ENCODE assay signal across 8 mouse cellular contexts in the genomic region with DNA sequence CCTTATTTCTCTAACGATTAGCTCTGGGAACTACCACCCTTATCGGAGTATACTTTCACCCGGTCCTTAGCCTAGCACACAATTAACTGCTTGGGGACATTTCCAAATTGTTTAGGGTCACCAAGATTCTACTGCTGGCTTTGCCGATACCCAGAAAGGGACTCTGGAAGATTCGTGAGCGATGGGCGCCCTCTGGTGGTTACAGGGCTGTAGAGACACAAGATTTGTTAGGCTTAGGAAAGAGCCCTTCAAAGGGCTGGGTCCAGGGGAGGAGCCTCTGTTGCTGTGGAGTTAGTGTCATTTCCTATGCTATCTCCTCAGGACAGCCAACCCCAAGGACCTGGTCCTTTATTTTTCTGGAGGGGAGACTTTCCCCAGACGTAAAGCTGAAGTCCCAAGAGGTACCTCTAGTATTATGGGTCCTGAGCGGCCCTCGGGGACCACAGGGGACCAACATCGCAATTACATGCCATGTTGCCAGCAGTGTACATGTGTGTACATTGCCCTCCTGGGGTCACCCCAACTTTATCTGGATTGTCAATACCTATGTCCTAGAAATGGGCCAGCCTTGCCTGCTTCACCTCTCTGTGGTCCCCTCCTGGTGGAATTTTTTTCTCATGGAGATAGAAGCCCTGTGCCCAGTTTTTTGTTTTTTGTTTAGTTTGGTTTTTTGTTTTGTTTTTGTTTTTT. TPM values are rescaled to one million over a fixed set of nuclear protein-coding genes. Genes with fewer than 3 reads are reported as not detected.
DNase-seq lines count a peak whose midpoint lies in the region; ATAC-seq and TF ChIP-seq lines count a peak whose summit lies in the region.

No protein-coding gene starts in this region.

- H3K9ac ChIP-seq in lung, embryonic 15.5 days = peak overlapping the region; percentile 9; the same call in 1 of the 2 replicates

- peaks cover 55% of the 10 kb centered on the region for H3K36me3 ChIP-seq in G1E (replicated peaks)
- H3K36me3 ChIP-seq in lung, embryonic 15.5 days = peaks cover 26% of the 10 kb centered on the region
- H3K36me3 ChIP-seq in thymus, adult 2 months (ENCODE audit: control insufficient read depth, insufficient read depth, low read length) = peaks cover 18% of the 10 kb centered on the region

- peak; percentile 47 for ATAC-seq in G1E (ENCODE audit: extremely low read depth, insufficient number of reproducible peaks, low FRiP score, poor library complexity, severe bottlenecking)
- ATAC-seq in hematopoietic stem cell, adult 5-6 weeks (replicated peaks in 1 of 2; ENCODE audit: insufficient read depth in 1 of 2, low FRiP score in 2 of 2, low TSS enrichment in 1 of 2, low read depth in 1 of 2, poor library complexity in 2 of 2, severe bottlenecking in 2 of 2) = peak; percentile 44 to 70
- peak; percentile 43 for ATAC-seq in lung, embryonic 15.5 days (ENCODE audit: borderline replicate concordance, extremely low read depth, low FRiP score, low TSS enrichment)

- DNase-seq in G1E (ENCODE audit: low spot score) = peak; percentile 87
- peak; percentile 89 to 96 for DNase-seq in cerebellum, adult 2 months
- peak; percentile 94 for DNase-seq in forelimb bud, embryonic 11.5 days (ENCODE audit: low read depth, low spot score)
- peak; percentile 87 to 95 for DNase-seq in layer of hippocampus, adult 8-10 months (ENCODE audit: low spot score in 2 of 2)
- peak; percentile 75 for DNase-seq in ovary, adult 18-20 months (ENCODE audit: low spot score)
- DNase-seq in thymus, adult 2 months = peak; percentile 94

- no peak overlapping the region for H3K27ac ChIP-seq in cerebellum, adult 2 months (ENCODE audit: insufficient read depth, low read length)
- peak overlapping the region; percentile 65 for H3K27ac ChIP-seq in lung, embryonic 15.5 days
- no peak overlapping the region for H3K27ac ChIP-seq in thymus, adult 2 months (ENCODE audit: control insufficient read depth, insufficient read depth, low read length)

- 15% methylated on average over 11 of the region's 11 CpGs for WGBS in cerebellum, adult 2 months
- 25% methylated on average over 11 of the region's 11 CpGs for WGBS in lung, embryonic 15.5 days
- WGBS in thymus, adult 2 months = 28% methylated on average over 11 of the region's 11 CpGs

- H3K4me2 ChIP-seq in lung, embryonic 15.5 days = peak overlapping the region; percentile 26; the same call in 1 of the 2 replicates

- TF ChIP-seq CTCF in G1E (IDR thresholded peaks at IDR 0.05; ENCODE audit: low read depth, low read length) = peak; percentile 86
- peak; percentile 94 for TF ChIP-seq CTCF in cerebellum, adult 2 months (IDR thresholded peaks at IDR 0.05; ENCODE audit: borderline replicate concordance, insufficient read depth, low read depth, low read length)
- 0 out of 2 replicates have a peak, but pooled peaks have one; percentile 25 for TF ChIP-seq CTCF in thymus, adult 2 months (IDR thresholded peaks at IDR 0.05; ENCODE audit: borderline replicate concordance, control insufficient read depth, extremely low read depth, insufficient read depth, low read length, poor library complexity)

- H3K4me1 ChIP-seq in G1E (ENCODE audit: insufficient read depth, low read depth, low read length) = peaks cover 38% of the 10 kb centered on the region
- peaks cover 10% of the 10 kb centered on the region; the same call in 1 of the 2 replicates for H3K4me1 ChIP-seq in cerebellum, adult 2 months (ENCODE audit: control insufficient read depth, insufficient read depth, low read length)
- peaks cover 33% of the 10 kb centered on the region for H3K4me1 ChIP-seq in lung, embryonic 15.5 days
- H3K4me1 ChIP-seq in thymus, adult 2 months (replicated peaks; ENCODE audit: control insufficient read depth, insufficient read depth, low read length) = peaks cover 10% of the 10 kb centered on the region

- peaks cover 6% of the 10 kb centered on the region for H3K9me3 ChIP-seq in G1E (replicated peaks)
- H3K9me3 ChIP-seq in lung, embryonic 15.5 days = no peaks in the 10 kb centered on the region

- H3K4me3 ChIP-seq in G1E (ENCODE audit: low read depth, low read length) = no peak overlapping the region
- no peak overlapping the region for H3K4me3 ChIP-seq in cerebellum, adult 2 months (replicated peaks; ENCODE audit: insufficient read depth, low read depth, low read length)
- H3K4me3 ChIP-seq in lung, embryonic 15.5 days = peak overlapping the region; percentile 9; the same call in 1 of the 2 replicates
- no peak overlapping the region for H3K4me3 ChIP-seq in thymus, adult 2 months (ENCODE audit: control insufficient read depth, insufficient read depth, low read length)

- H3K27me3 ChIP-seq in G1E (ENCODE audit: insufficient read depth, low read length) = no peaks in the 10 kb centered on the region
- no peaks in the 10 kb centered on the region for H3K27me3 ChIP-seq in cerebellum, adult 2 months (ENCODE audit: control insufficient read depth, insufficient read depth, low read length)
- H3K27me3 ChIP-seq in lung, embryonic 15.5 days = no peaks in the 10 kb centered on the region
- H3K27me3 ChIP-seq in thymus, adult 2 months (ENCODE audit: control insufficient read depth, insufficient read depth, low read length) = no peaks in the 10 kb centered on the region

- TF ChIP-seq POLR2A in cerebellum, adult 2 months (IDR thresholded peaks at IDR 0.05; ENCODE audit: borderline replicate concordance, insufficient read depth, low read length) = no peak
- no peak for TF ChIP-seq POLR2A in thymus, adult 2 months (IDR thresholded peaks at IDR 0.05; ENCODE audit: control insufficient read depth, extremely low read depth, insufficient read depth, low read length, poor library complexity)

RNA-seq across cellular contexts. Expression of a gene that starts 6.0 kb away (rescaled TPM):
- total RNA-seq in G1E (2014; fragmentation: Nextera tagmentation) = 2,671 and 3,097 TPM in 2 replicates
- total RNA-seq in G1E (2017) = 4,796 and 5,087 TPM in 2 replicates
- 14,052 and 14,774 TPM in 2 replicates for polyA plus RNA-seq in G1E (2012)
- 610 and 672 TPM in 2 replicates for polyA plus RNA-seq in cerebellum, adult 2 months (2012; rRNA removed)
- total RNA-seq in hematopoietic stem cell, adult 5-6 weeks (2017) = 5,153 and 6,011 TPM in 2 replicates
- 100 to 1,000 TPM; 420 to 464 (median 444) TPM for total RNA-seq in layer of hippocampus, adult 8-10 months (2022)
- polyA plus RNA-seq in lung, embryonic 15.5 days (2015; fragmentation: Nextera tagmentation; extraction: Ambion mirVana) = 2,819 and 2,940 TPM in 2 replicates
- polyA plus RNA-seq in thymus, adult 2 months (2012; rRNA removed) = 2,341 and 3,054 TPM in 2 replicates

RNA-seq across cellular contexts. Expression of a gene that starts 49.9 kb away (rescaled TPM):
- 82.7 and 83.8 TPM in 2 replicates for total RNA-seq in G1E (2014; fragmentation: Nextera tagmentation)
- total RNA-seq in G1E (2017) = 21.8 and 23.4 TPM in 2 replicates
- 56.7 and 72.3 TPM in 2 replicates for polyA plus RNA-seq in G1E (2012)
- 84.2 and 87.1 TPM in 2 replicates for polyA plus RNA-seq in cerebellum, adult 2 months (2012; rRNA removed)
- total RNA-seq in hematopoietic stem cell, adult 5-6 weeks (2017) = 11.5 and 11.8 TPM in 2 replicates
- 10 to 100 TPM; 47.4 to 55.5 (median 49.3) TPM for total RNA-seq in layer of hippocampus, adult 8-10 months (2022)
- polyA plus RNA-seq in lung, embryonic 15.5 days (2015; fragmentation: Nextera tagmentation; extraction: Ambion mirVana) = 64.0 and 64.4 TPM in 2 replicates
- 19.9 and 23.4 TPM in 2 replicates for polyA plus RNA-seq in thymus, adult 2 months (2012; rRNA removed)

RNA-seq across cellular contexts. Expression of a gene that starts 50.2 kb away (rescaled TPM):
- total RNA-seq in G1E (2014; fragmentation: Nextera tagmentation) (16.9 and 33.6 TPM in 2 replicates), G1E (2017) (29.1 and 29.3 TPM in 2 replicates)
- 43.8 and 47.6 TPM in 2 replicates for polyA plus RNA-seq in G1E (2012)
- polyA plus RNA-seq in cerebellum, adult 2 months (2012; rRNA removed) = 29.8 and 30.9 TPM in 2 replicates
- 10.0 and 15.0 TPM in 2 replicates for total RNA-seq in hematopoietic stem cell, adult 5-6 weeks (2017)
- total RNA-seq in layer of hippocampus, adult 8-10 months (2022) = 10 to 100 TPM; 18.7 to 21.5 (median 19.8) TPM
- polyA plus RNA-seq in lung, embryonic 15.5 days (2015; fragmentation: Nextera tagmentation; extraction: Ambion mirVana) = 36.0 and 37.8 TPM in 2 replicates
- 61.2 and 67.6 TPM in 2 replicates for polyA plus RNA-seq in thymus, adult 2 months (2012; rRNA removed)

Comparison
In these comparisons a context has a peak if more than half of its experiments do, and no peak if none do; other contexts are left out.
1. CTCF ChIP-seq: peak in every context shown above with its lines; median percentile 94 in cerebellum, adult 2 months; 86 in G1E; 25 in thymus, adult 2 months.